Mouse (Mus musculus): Measurements from ENCODE around the gene Acap1.

Acap1 gene

DNA sequence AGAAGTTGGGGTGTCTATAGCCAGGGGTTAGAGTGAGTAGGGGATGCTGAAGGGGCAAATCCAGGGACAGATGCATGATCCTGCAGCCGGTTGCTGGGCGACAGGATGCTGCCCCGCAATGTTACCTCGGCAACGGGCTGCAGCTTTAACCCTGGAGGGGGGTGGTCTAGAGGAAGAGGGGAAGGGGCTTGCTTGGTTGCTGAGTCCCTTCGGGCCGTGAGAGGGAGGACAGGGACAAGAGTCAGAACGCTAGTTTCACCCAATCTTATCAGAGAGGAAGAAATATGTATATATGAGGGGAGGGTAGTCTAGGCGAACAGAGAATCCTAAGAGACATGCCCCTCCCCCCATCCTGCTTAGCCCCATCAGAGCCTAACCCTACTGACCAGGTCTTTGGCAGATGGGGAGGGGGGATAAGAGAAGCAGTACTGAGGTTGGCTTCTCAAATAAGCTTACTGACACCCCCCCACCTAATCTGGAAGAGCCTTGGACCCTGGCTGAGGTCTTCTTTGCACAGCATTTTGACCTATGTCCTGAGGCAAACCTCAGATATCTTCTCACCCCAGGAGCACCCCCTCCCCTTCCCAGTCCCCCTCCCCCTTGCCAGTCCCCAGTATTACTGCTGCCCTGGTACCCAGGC lies 59.9 kb downstream of the Acap1 start:
- DNase-seq = no peak

DNA sequence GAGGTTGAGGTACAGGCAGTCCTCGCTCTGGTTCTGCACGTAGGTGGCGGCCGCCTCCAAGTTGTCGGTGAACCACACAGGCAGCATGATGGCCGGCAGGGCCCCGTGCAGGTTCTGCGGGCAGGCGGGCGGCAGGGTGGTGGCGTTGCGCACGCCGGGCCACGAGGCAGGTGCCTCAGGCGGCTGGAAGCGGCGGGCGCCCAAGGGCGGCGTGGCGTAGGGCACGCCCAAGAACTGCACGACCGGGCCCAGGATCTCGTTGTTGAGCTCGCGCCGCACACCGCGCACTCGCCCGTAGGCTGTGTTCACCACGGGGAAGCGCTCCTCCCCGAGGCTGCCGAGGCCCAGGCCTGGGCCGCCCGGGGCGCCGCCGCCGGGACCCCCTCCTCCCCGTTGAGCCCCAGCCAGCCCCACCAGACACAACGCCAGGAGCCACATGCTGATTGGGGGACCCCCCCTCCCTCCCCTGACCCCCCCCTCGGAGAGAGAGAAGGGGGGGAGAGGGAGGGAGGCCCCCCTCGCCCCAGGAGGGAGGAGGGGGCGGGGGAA lies 61.3 kb downstream of the Acap1 start:
- DNase-seq = peak; percentile 54

DNA sequence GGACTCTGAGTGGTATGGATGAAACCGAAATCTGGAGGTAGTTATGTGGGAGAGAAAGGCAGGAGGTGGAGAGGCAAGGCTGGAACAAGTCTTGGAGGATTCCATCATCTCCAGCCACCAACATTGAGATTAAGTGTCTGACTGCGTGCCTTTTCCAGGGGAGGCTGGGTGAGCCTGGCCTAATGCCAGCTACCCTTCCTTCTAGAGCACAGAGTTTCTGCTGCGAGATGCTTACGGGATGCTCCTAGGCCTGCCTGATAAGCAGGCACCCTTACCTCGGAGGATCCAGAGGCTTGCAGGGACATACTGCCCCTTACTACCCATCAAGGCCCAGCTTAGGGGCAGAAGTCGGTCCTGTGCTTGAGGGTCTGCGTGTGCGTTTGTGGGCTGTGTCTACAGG lies 61.8 kb downstream of the Acap1 start:
- DNase-seq = no peak

Data from kidney, postnatal 14 days (tissue).